Mouse (Mus musculus): ENCODE measurements around the gene 4933417A18Rik. TPM values are rescaled to one million over a fixed set of nuclear protein-coding genes. Genes with fewer than 3 reads are reported as not detected.

The 4933417A18Rik gene
- not detected for polyA plus RNA-seq (2014; fragmentation: Illumina TruSeq; extraction: RNeasy Lipid Tissue Mini Kit (QIAGEN cat#74804); ENCODE audit: low read depth, low replicate concordance)

GRCm38 (mm10) chr13:34924210-34924609 lies at the start of gene 4933417A18Rik, which contains the start of gene Fam217a:
TSS of gene 4933417A18Rik (plus strand) at chr13:34924409.
TSS of gene Fam217a (minus strand) at chr13:34924310.

GRCm38 (mm10) chr13:34875166-34875710 lies 49.0 kb upstream of the 4933417A18Rik start, which contains the start of gene Prpf4b:
TSS of gene Prpf4b (plus strand) at chr13:34875302.

GRCm38 (mm10) chr13:34963511-34964397 lies 39.5 kb downstream of the 4933417A18Rik start, which contains the start of gene Eci3:
TSS of gene Eci3 (minus strand) at chr13:34963810.

Other genes with a start within 250 kb of the 4933417A18Rik start
- gene Fam50b, start 189.6 kb upstream of the 4933417A18Rik start, polyA plus RNA-seq (2014; fragmentation: Illumina TruSeq; extraction: RNeasy Lipid Tissue Mini Kit (QIAGEN cat#74804); ENCODE audit: low read depth, low replicate concordance) = not detected
- gene Prpf4b, start 49.1 kb upstream of the 4933417A18Rik start, polyA plus RNA-seq (2014; fragmentation: Illumina TruSeq; extraction: RNeasy Lipid Tissue Mini Kit (QIAGEN cat#74804); ENCODE audit: low read depth, low replicate concordance) = 60.4 TPM
- gene Fam217a, start 99 bp upstream of the 4933417A18Rik start, polyA plus RNA-seq (2014; fragmentation: Illumina TruSeq; extraction: RNeasy Lipid Tissue Mini Kit (QIAGEN cat#74804); ENCODE audit: low read depth, low replicate concordance) = 0.21 TPM
- gene Eci3, start 39.4 kb downstream of the 4933417A18Rik start, polyA plus RNA-seq (2014; fragmentation: Illumina TruSeq; extraction: RNeasy Lipid Tissue Mini Kit (QIAGEN cat#74804); ENCODE audit: low read depth, low replicate concordance) = 16.5 TPM
- gene Eci2, start 102.7 kb downstream of the 4933417A18Rik start, polyA plus RNA-seq (2014; fragmentation: Illumina TruSeq; extraction: RNeasy Lipid Tissue Mini Kit (QIAGEN cat#74804); ENCODE audit: low read depth, low replicate concordance) = 373 TPM